Mouse (Mus musculus): ENCODE results near the gene Polr2b. TPM values are rescaled to one million over a fixed set of nuclear protein-coding genes. Genes with fewer than 3 reads are reported as not detected.

Polr2b gene
- total RNA-seq, 2 experiments from 2014 or later, result 33.3 to 36.2 TPM

GRCm38 (mm10) chr5:77384724-77385123, 74.8 kb downstream of the Polr2b start:
- intact Hi-C loops (cut with DNase I), result no loop called here
- no peak for DNase-seq

- DNase-seq, result no peak
- intact Hi-C loops (cut with DNase I), result no loop called here
Measured at GRCm38 (mm10) chr5:77385221-77385620, 75.3 kb downstream of the Polr2b start.

- no peak for DNase-seq
- intact Hi-C loops (cut with DNase I), result no loop called here
Measured at GRCm38 (mm10) chr5:77385900-77386595, 76.1 kb downstream of the Polr2b start.

- intact Hi-C loops (cut with DNase I), result no loop called here
- no peak for DNase-seq
Measured at GRCm38 (mm10) chr5:77386596-77387413, 76.9 kb downstream of the Polr2b start.

- intact Hi-C loops (cut with DNase I), result no loop called here
- no peak for DNase-seq
Measured at GRCm38 (mm10) chr5:77387414-77387704, 77.4 kb downstream of the Polr2b start.

GRCm38 (mm10) chr5:77388359-77388758, 78.4 kb downstream of the Polr2b start:
- intact Hi-C loops (cut with DNase I), result no loop called here
- no peak for DNase-seq

GRCm38 (mm10) chr5:77390272-77390671, 80.3 kb downstream of the Polr2b start:
- DNase-seq, result no peak
- intact Hi-C loops (cut with DNase I), result no loop called here

- intact Hi-C loops (cut with DNase I), result loop anchor here (2.0 kb wide), 1 partner anchor 26 kb away; no protein-coding TSS in a partner anchor
- DNase-seq, result no peak
Measured at GRCm38 (mm10) chr5:77393094-77393619, 83.2 kb downstream of the Polr2b start.

- intact Hi-C loops (cut with DNase I), result loop anchor here (2.0 kb wide), 1 partner anchor 27 kb away; no protein-coding TSS in a partner anchor
- no peak for DNase-seq
Measured at GRCm38 (mm10) chr5:77393990-77394618, 84.2 kb downstream of the Polr2b start.

- intact Hi-C loops (cut with DNase I), result no loop called here
- no peak for DNase-seq
Measured at GRCm38 (mm10) chr5:77398285-77399057, 88.5 kb downstream of the Polr2b start.

Small RNA genes lying within 50 kb of the gene (microRNA-seq; reads per million reads assigned to microRNA genes)
- gene Mir5098, result 0 reads per million in 2 experiments

Other genes with a start within 250 kb of the Polr2b start
- gene Hopx, start 195.0 kb upstream of the Polr2b start, total RNA-seq (2021), result 100 to 1,000 TPM; 498 to 553 TPM
- under 1 TPM in 1 of 2 experiments, not detected in 1; 0.45 TPM for gene Spink2, start 98.7 kb upstream of the Polr2b start, total RNA-seq (2021)
- gene Rest, start 44.7 kb upstream of the Polr2b start, total RNA-seq (2021), result 10 to 100 TPM; 22.6 to 27.8 TPM
- gene Noa1, start 63 bp upstream of the Polr2b start, total RNA-seq (2021), result 10 to 100 TPM; 14.4 to 17.0 TPM
- 100 to 1,000 TPM; 435 to 466 TPM for gene Igfbp7, start 97.9 kb downstream of the Polr2b start, total RNA-seq (2021)

Measured in heart, postnatal 10 days (tissue).